Mouse (Mus musculus): ENCODE data around the gene Stat1. TPM values are rescaled to one million over a fixed set of nuclear protein-coding genes. Genes with fewer than 3 reads are reported as not detected.

The Stat1 gene
- polyA plus RNA-seq, 1 experiment from 2014 or later: 20.1 TPM

DNA sequence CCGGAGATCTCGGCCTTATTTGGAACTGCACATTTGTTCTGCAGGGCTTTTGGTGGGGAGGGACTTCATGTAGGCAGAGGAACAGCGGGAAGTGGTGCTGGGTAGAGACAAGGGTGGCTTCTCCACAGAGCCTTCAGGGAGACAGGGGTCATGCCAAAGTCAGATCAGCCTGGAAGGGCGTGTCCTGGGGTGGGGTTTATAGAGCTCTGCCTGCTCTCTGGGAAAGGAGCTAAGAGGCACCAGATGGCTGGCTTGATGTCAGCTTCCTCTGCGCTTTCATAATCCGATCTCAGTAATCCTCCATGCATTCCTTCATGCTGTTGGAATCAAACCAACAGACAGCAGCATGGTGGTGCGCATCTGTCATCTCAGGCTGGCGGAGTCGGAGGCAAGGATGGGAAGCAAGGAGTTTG lies 30.7 kb downstream of the Stat1 start:
- no peak for DNase-seq (ENCODE audit: low spot score)
- peak; percentile 46 for ATAC-seq (ENCODE audit: low FRiP score)
- H3K4me3 ChIP-seq (ENCODE audit: low read depth, low read length): no peak overlapping the region
- H3K36me3 ChIP-seq (ENCODE audit: control insufficient read depth, insufficient read depth, low read length): no peaks in the 10 kb centered on the region
- H3K27ac ChIP-seq (ENCODE audit: low read depth, low read length): no peak overlapping the region
- 69% methylated on average over 9 of the region's 9 CpGs for WGBS
- H3K9ac ChIP-seq (ENCODE audit: low read depth, low read length): no peak overlapping the region
- H3K9me3 ChIP-seq (ENCODE audit: control insufficient read depth, low read length): no peaks in the 10 kb centered on the region
- no peak overlapping the region for H3K4me2 ChIP-seq (replicated peaks; ENCODE audit: low read depth, low read length)
- no peaks in the 10 kb centered on the region for H3K4me1 ChIP-seq (replicated peaks; ENCODE audit: control insufficient read depth, insufficient read depth, low read length)
- H3K27me3 ChIP-seq (ENCODE audit: control insufficient read depth, insufficient read depth, low read length): no peaks in the 10 kb centered on the region

DNA sequence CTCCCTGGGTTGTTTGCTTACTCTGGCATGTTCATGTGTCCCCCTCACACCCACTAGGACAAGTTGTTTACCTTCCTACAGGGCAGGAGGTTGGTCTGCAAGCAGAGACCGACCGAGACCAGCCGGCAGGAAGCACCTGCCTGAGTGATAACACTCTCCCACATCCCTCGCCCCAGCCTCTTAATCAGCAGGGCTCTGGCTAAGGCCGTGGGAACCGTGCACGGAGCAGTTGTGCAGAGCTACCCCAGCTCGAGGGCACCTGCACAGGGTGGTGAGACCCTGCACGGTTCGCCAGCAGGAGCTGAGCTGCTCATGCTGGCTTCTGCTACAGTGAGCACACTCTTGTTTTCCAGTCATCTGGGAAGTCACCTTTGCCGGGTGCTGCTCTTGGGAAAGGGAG lies 31.4 kb downstream of the Stat1 start:
- Histone ChIP-seq H3K36me3 (ENCODE audit: control insufficient read depth, insufficient read depth, low read length) (no peaks in the 10 kb centered on the region), H3K9me3 (ENCODE audit: control insufficient read depth, low read length) (no peaks in the 10 kb centered on the region), H3K27me3 (ENCODE audit: control insufficient read depth, insufficient read depth, low read length) (no peaks in the 10 kb centered on the region), H3K4me3 (ENCODE audit: low read depth, low read length) (no peak overlapping the region), H3K9ac (ENCODE audit: low read depth, low read length) (no peak overlapping the region), H3K27ac (ENCODE audit: low read depth, low read length) (no peak overlapping the region), H3K4me2 (replicated peaks; ENCODE audit: low read depth, low read length) (no peak overlapping the region), H3K4me1 (replicated peaks; ENCODE audit: control insufficient read depth, insufficient read depth, low read length) (no peaks in the 10 kb centered on the region)
- 66% methylated on average over 11 of the region's 11 CpGs for WGBS
- ATAC-seq (ENCODE audit: low FRiP score): no peak
- DNase-seq (ENCODE audit: low spot score): no peak

DNA sequence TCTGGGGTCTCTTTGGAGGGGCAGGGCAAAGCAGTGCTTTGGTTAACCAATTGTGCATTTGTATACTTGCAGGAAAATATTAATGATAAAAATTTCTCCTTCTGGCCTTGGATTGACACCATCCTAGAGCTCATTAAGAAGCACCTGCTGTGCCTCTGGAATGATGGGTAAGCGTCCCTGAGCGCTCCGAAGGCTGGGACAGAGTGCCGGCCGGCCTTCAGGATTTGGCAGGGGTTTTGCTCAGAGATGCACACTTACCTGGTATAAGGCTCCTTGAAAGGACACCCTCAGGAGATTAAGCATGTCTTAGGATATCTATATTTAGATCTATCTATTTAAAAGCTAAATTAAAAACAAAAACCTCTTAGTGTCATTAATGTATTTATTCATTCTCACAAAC lies 31.9 kb downstream of the Stat1 start:
- Histone ChIP-seq H3K9ac (ENCODE audit: low read depth, low read length) (no peak overlapping the region), H3K36me3 (ENCODE audit: control insufficient read depth, insufficient read depth, low read length) (no peaks in the 10 kb centered on the region), H3K27me3 (ENCODE audit: control insufficient read depth, insufficient read depth, low read length) (no peaks in the 10 kb centered on the region), H3K4me2 (replicated peaks; ENCODE audit: low read depth, low read length) (no peak overlapping the region), H3K27ac (ENCODE audit: low read depth, low read length) (no peak overlapping the region), H3K4me3 (ENCODE audit: low read depth, low read length) (no peak overlapping the region), H3K9me3 (ENCODE audit: control insufficient read depth, low read length) (no peaks in the 10 kb centered on the region), H3K4me1 (replicated peaks; ENCODE audit: control insufficient read depth, insufficient read depth, low read length) (no peaks in the 10 kb centered on the region)
- ATAC-seq (ENCODE audit: low FRiP score): no peak
- WGBS: 95% methylated on average over 5 of the region's 5 CpGs
- no peak for DNase-seq (ENCODE audit: low spot score)

DNA sequence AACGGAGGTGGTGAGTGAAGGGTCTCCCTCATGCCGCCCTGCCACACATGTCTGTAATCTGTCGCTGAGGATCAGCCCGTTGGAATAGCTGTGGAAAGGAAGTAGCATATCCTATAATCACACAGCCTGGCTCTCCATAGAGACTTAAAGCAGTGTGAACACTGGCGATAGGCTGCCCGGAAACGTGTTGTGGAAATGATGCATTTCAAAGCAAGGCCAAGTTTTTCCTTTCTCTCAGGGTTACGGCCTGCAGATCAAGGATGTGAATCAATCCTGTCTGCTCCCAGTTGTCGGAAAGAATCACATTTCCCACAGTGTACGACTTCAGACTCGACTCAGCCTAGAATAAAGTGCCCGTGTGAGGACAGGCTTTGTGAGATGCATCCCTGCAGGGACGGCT lies 33.1 kb downstream of the Stat1 start:
- Histone ChIP-seq H3K27me3 (ENCODE audit: control insufficient read depth, insufficient read depth, low read length) (no peaks in the 10 kb centered on the region), H3K4me1 (replicated peaks; ENCODE audit: control insufficient read depth, insufficient read depth, low read length) (no peaks in the 10 kb centered on the region), H3K9me3 (ENCODE audit: control insufficient read depth, low read length) (no peaks in the 10 kb centered on the region), H3K36me3 (ENCODE audit: control insufficient read depth, insufficient read depth, low read length) (no peaks in the 10 kb centered on the region), H3K9ac (ENCODE audit: low read depth, low read length) (no peak overlapping the region), H3K4me3 (ENCODE audit: low read depth, low read length) (no peak overlapping the region), H3K4me2 (replicated peaks; ENCODE audit: low read depth, low read length) (no peak overlapping the region), H3K27ac (ENCODE audit: low read depth, low read length) (no peak overlapping the region)
- no peak for ATAC-seq (ENCODE audit: low FRiP score)
- 75% methylated on average over 13 of the region's 13 CpGs for WGBS
- no peak for DNase-seq (ENCODE audit: low spot score)

DNA sequence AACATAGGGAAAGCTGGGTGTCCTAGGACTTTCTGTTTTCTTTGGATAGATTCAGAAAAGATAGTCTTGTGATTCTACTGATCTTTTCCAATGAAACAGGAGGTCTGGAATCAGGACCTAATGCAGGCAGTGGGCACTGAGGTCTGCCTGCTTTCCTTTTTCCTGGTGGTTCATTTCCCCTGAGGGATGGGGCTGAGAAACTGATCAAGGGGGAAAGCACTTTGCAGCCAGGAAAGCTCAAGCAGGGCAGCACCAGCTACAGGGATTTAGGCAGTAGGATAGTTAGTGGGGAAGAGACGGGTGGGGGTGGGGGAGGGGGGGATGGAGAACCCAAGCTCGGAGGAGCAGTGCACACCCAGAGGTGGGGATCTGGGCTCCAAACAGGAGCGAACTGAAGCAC lies 33.7 kb downstream of the Stat1 start:
- Histone ChIP-seq H3K4me3 (ENCODE audit: low read depth, low read length) (no peak overlapping the region), H3K9me3 (ENCODE audit: control insufficient read depth, low read length) (no peaks in the 10 kb centered on the region), H3K27ac (ENCODE audit: low read depth, low read length) (no peak overlapping the region), H3K4me2 (replicated peaks; ENCODE audit: low read depth, low read length) (no peak overlapping the region), H3K36me3 (ENCODE audit: control insufficient read depth, insufficient read depth, low read length) (no peaks in the 10 kb centered on the region), H3K4me1 (replicated peaks; ENCODE audit: control insufficient read depth, insufficient read depth, low read length) (no peaks in the 10 kb centered on the region), H3K9ac (ENCODE audit: low read depth, low read length) (no peak overlapping the region), H3K27me3 (ENCODE audit: control insufficient read depth, insufficient read depth, low read length) (no peaks in the 10 kb centered on the region)
- WGBS: 33% methylated on average over 3 of the region's 3 CpGs
- ATAC-seq (ENCODE audit: low FRiP score) (no peak), DNase-seq (ENCODE audit: low spot score) (no peak)

DNA sequence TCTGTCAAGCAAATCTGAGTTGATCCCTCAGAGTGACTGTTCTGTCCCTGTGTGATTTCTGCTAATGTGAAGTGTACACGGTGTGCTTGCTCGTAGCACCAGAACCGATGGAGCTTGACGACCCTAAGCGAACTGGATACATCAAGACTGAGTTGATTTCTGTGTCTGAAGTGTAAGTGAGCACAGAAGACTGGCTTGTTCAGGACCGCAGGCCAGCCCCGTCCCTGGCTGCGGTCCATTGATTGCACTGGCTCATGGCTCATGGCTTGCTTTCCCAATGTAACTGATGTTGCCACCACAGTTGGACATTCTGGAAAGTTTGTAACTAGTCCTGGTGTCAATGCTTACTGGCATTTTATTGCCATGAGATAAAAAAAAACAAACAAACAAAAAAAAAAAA lies 35.6 kb downstream of the Stat1 start:
- no peak overlapping the region for H3K9ac ChIP-seq (ENCODE audit: low read depth, low read length)
- H3K4me2 ChIP-seq (replicated peaks; ENCODE audit: low read depth, low read length): no peak overlapping the region
- H3K9me3 ChIP-seq (ENCODE audit: control insufficient read depth, low read length): no peaks in the 10 kb centered on the region
- no peak overlapping the region for H3K27ac ChIP-seq (ENCODE audit: low read depth, low read length)
- DNase-seq (ENCODE audit: low spot score) (no peak), ATAC-seq (ENCODE audit: low FRiP score) (no peak)
- H3K27me3 ChIP-seq (ENCODE audit: control insufficient read depth, insufficient read depth, low read length): no peaks in the 10 kb centered on the region
- H3K4me1 ChIP-seq (replicated peaks; ENCODE audit: control insufficient read depth, insufficient read depth, low read length): no peaks in the 10 kb centered on the region
- 91% methylated on average over 8 of the region's 8 CpGs for WGBS
- no peaks in the 10 kb centered on the region for H3K36me3 ChIP-seq (ENCODE audit: control insufficient read depth, insufficient read depth, low read length)
- no peak overlapping the region for H3K4me3 ChIP-seq (ENCODE audit: low read depth, low read length)

DNA sequence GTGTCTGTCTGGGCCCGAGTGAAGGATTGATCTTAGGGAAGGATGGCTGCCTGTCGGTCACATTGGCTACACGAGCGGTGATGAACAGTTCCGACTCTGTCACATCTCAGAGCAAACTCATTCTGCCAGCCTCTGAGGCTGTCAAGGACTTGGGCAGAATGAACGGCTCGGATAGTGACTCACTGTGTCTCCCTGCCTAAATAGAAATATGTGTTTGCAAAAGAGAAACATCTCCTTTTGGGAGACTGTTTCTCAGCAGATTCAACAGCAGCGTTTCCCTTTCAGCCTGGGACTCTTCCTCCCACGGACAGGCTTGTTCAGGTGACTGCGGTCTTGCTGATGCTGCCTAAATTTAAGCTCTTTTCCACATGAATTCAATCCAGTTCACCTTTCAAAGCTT lies 37.1 kb downstream of the Stat1 start:
- H3K27ac ChIP-seq (ENCODE audit: low read depth, low read length): no peak overlapping the region
- no peak overlapping the region for H3K4me2 ChIP-seq (replicated peaks; ENCODE audit: low read depth, low read length)
- WGBS: 89% methylated on average over 10 of the region's 10 CpGs
- no peak for DNase-seq (ENCODE audit: low spot score)
- no peak overlapping the region for H3K4me3 ChIP-seq (ENCODE audit: low read depth, low read length)
- no peaks in the 10 kb centered on the region for H3K9me3 ChIP-seq (ENCODE audit: control insufficient read depth, low read length)
- H3K4me1 ChIP-seq (replicated peaks; ENCODE audit: control insufficient read depth, insufficient read depth, low read length): no peaks in the 10 kb centered on the region
- ATAC-seq (ENCODE audit: low FRiP score): no peak
- H3K36me3 ChIP-seq (ENCODE audit: control insufficient read depth, insufficient read depth, low read length): 0 out of 2 replicates have a peak, but pooled peaks cover 2% of the 10 kb centered on the region
- no peaks in the 10 kb centered on the region for H3K27me3 ChIP-seq (ENCODE audit: control insufficient read depth, insufficient read depth, low read length)
- H3K9ac ChIP-seq (ENCODE audit: low read depth, low read length): no peak overlapping the region

DNA sequence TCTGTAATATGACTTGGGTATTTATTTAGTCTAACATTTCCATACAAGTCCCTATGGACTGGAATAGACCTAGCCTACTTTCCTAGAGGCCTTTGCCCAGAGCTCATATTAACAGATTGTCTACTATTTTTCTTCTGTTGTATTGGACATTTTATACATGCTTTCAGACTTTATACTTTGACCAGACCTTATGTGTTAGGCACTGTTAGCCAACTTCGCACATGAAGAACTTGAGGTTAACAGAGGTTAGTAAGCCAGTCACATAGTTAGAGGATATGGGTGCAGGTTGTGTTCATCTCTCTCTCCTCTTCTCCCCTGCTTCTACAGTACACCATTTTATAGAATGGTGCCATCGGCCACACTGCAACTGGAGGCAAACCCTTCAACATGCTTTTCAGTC lies 38.8 kb downstream of the Stat1 start:
- ATAC-seq (ENCODE audit: low FRiP score): no peak
- Histone ChIP-seq H3K27me3 (ENCODE audit: control insufficient read depth, insufficient read depth, low read length) (no peaks in the 10 kb centered on the region), H3K4me3 (ENCODE audit: low read depth, low read length) (no peak overlapping the region), H3K9me3 (ENCODE audit: control insufficient read depth, low read length) (no peaks in the 10 kb centered on the region), H3K36me3 (ENCODE audit: control insufficient read depth, insufficient read depth, low read length) (0 out of 2 replicates have a peak, but pooled peaks cover 2% of the 10 kb centered on the region), H3K9ac (ENCODE audit: low read depth, low read length) (no peak overlapping the region), H3K4me1 (replicated peaks; ENCODE audit: control insufficient read depth, insufficient read depth, low read length) (no peaks in the 10 kb centered on the region), H3K4me2 (replicated peaks; ENCODE audit: low read depth, low read length) (no peak overlapping the region), H3K27ac (ENCODE audit: low read depth, low read length) (no peak overlapping the region)
- 94% methylated on average over 2 of the region's 2 CpGs for WGBS
- DNase-seq (ENCODE audit: low spot score): no peak

DNA sequence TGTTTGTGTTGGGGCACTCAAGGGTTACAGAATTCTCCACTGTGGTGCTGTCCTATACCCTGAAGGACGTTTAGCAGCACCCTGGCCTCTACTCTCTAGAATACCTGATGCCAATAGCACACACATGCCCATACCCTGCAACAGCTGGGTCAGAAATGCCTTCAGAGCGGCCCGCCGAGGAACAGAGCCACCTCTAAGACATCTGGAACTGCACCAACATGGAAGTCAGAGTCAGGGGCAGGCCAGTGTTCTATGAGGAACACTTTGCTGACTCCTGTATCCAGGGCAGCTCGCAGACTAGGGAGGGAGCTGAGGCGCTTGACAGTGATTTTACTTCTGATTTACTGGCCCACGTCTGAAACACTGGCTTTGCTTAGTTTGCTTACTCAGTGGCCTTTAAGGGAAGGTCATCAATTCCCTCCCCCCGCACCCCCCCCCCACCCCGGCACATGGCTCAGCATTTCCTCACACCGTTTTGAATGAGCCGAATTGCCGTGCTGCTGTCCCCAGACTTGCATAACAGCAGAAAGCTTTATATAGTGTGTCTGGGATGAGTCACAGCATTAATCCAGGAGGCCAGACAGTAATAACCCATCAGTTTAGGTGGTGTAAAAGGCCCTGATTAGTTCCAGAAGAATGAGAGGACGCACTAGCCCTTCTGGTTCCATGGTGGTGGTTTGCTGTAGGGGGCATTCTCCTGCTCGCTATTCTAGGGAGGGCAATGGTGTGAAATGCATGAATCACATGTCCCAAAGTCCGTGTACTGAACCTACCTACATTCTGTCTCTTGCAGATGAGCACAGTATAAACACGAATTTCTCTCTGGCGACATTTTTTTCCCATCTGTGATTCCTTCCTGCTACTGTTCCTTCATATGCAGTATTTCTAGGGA lies 39.5 kb downstream of the Stat1 start:
- no peak for ATAC-seq (ENCODE audit: low FRiP score)
- no peaks in the 10 kb centered on the region for H3K9me3 ChIP-seq (ENCODE audit: control insufficient read depth, low read length)
- H3K36me3 ChIP-seq (ENCODE audit: control insufficient read depth, insufficient read depth, low read length): 0 out of 2 replicates have a peak, but pooled peaks cover 2% of the 10 kb centered on the region
- H3K27ac ChIP-seq (ENCODE audit: low read depth, low read length): no peak overlapping the region
- no peak overlapping the region for H3K9ac ChIP-seq (ENCODE audit: low read depth, low read length)
- DNase-seq (ENCODE audit: low spot score): no peak
- no peaks in the 10 kb centered on the region for H3K27me3 ChIP-seq (ENCODE audit: control insufficient read depth, insufficient read depth, low read length)
- H3K4me3 ChIP-seq (ENCODE audit: low read depth, low read length): no peak overlapping the region
- WGBS: 82% methylated on average over 17 of the region's 17 CpGs
- no peak overlapping the region for H3K4me2 ChIP-seq (replicated peaks; ENCODE audit: low read depth, low read length)
- H3K4me1 ChIP-seq (replicated peaks; ENCODE audit: control insufficient read depth, insufficient read depth, low read length): no peaks in the 10 kb centered on the region

Measured in hindbrain, embryonic 11.5 days (tissue).